Mouse (Mus musculus) liver, adult 2 months (tissue): ENCODE measurements around the gene Gldc.

ENCODE experiments used
- CTCF ChIP-seq: fragments of 200-500 bp; IDR thresholded peaks from 2 replicates; pipeline ENCODE4 v1.5.1; 2011; ENCODE audit warnings: low read depth, low read length, control low read depth
- POLR2A ChIP-seq: fragments of 200-500 bp; IDR thresholded peaks from 2 replicates; pipeline ENCODE4 v1.6.1; 2011; ENCODE audit warnings: low read length, control low read depth; ENCODE audit not compliant: insufficient read depth; ENCODE audit errors: extremely low read depth

DNA sequence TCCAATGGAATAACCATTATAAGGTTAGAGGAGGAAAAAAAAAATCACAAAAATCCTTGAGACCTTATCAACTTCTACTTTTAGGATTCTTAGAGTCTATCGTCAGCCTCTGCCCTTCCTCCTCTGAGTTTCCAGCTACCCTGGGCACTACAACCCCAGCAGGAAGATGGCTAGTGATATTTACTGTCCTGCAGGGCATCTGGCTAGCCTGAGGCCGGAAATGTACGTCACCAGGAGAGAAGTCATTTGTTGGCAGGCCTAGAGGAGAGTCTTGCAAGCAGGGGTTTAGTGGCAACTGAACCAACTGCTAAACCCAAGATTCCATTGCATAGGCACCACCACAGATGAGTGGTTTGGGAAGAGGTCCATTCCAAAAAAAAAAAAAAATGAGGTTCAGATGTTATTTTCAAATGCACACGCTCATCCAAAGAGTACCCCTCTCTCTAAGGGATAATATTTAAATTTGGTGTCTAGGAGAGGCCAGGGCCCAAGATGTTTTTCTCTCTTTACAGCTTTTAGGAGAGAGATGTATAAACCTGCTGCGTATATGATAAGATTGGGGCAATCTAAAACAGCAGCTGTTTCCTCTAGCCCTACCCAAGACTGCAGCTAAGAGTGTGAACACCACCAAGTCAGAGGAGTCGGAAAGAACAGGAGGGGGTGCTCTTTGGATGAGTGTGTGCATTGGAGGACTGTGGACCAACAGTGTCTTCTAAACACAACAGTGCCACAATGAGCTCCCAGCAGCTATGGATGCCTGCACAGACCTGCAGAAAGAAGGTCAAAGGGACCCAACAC, 70.0 kb downstream of the Gldc start:
- TF ChIP-seq CTCF (no peak), POLR2A (no peak)
